Mouse (Mus musculus): ENCODE measurements around the gene Tnfaip1.
"Not testable (repeated sequence)": the region's sequence is repeated elsewhere in the genome, so short reads cannot be mapped to it uniquely, and the experiment has no call there.

Tnfaip1 gene

GRCm38 (mm10) chr11:78536690-78537084 lies 555 bp upstream of the Tnfaip1 start:
- no peak for DNase-seq (ENCODE audit: low spot score in 2 of 2)

- peak; percentile 75 to 84 for DNase-seq (ENCODE audit: low spot score in 2 of 2)
These were observed 604 bp downstream of the Tnfaip1 start for GRCm38 (mm10) chr11:78535376-78536079.

- no peak for DNase-seq (ENCODE audit: low spot score in 2 of 2)
These were observed 1.6 kb downstream of the Tnfaip1 start for GRCm38 (mm10) chr11:78534516-78534915.

- not testable (repeated sequence) for DNase-seq (ENCODE audit: low spot score in 2 of 2)
These were observed 4.6 kb downstream of the Tnfaip1 start for GRCm38 (mm10) chr11:78531515-78531914.

- peak; percentile 75 to 85 for DNase-seq (ENCODE audit: low spot score in 2 of 2)
These were observed 5.1 kb downstream of the Tnfaip1 start for GRCm38 (mm10) chr11:78531046-78531445.

- no peak for DNase-seq (ENCODE audit: low spot score in 2 of 2)
These were observed 6.1 kb downstream of the Tnfaip1 start for GRCm38 (mm10) chr11:78530001-78530400.

GRCm38 (mm10) chr11:78528714-78529113 lies 7.4 kb downstream of the Tnfaip1 start:
- DNase-seq (ENCODE audit: low spot score in 2 of 2) = no peak

GRCm38 (mm10) chr11:78524838-78525237 lies 11.3 kb downstream of the Tnfaip1 start:
- no peak for DNase-seq (ENCODE audit: low spot score in 2 of 2)

- peak in 1 of 2 experiments; percentile 34 for DNase-seq (ENCODE audit: low spot score in 2 of 2)
These were observed 12.7 kb downstream of the Tnfaip1 start for GRCm38 (mm10) chr11:78523241-78523955.

GRCm38 (mm10) chr11:78522481-78522997 lies 13.6 kb downstream of the Tnfaip1 start:
- peak in 1 of 2 experiments; percentile 54 for DNase-seq (ENCODE audit: low spot score in 2 of 2)

GRCm38 (mm10) chr11:78521880-78522279 lies 14.3 kb downstream of the Tnfaip1 start:
- peak in 1 of 2 experiments; percentile 9 for DNase-seq (ENCODE audit: low spot score in 2 of 2)

- no peak for DNase-seq (ENCODE audit: low spot score in 2 of 2)
These were observed 17.2 kb downstream of the Tnfaip1 start for GRCm38 (mm10) chr11:78518931-78519330.

GRCm38 (mm10) chr11:78515549-78516325 lies 20.4 kb downstream of the Tnfaip1 start:
- DNase-seq (ENCODE audit: low spot score in 2 of 2) = no peak

GRCm38 (mm10) chr11:78513106-78513790 lies 22.9 kb downstream of the Tnfaip1 start:
- no peak for DNase-seq (ENCODE audit: low spot score in 2 of 2)

GRCm38 (mm10) chr11:78512025-78512957 lies 23.8 kb downstream of the Tnfaip1 start, which contains the start of the genes Tmem199 and Poldip2:
TSS of gene Tmem199 (minus strand) at chr11:78512172.
TSS of gene Poldip2 (plus strand) at chr11:78512193.
- DNase-seq (ENCODE audit: low spot score in 2 of 2) = peak; percentile 83 to 87

GRCm38 (mm10) chr11:78509148-78509547 lies 27.0 kb downstream of the Tnfaip1 start:
- DNase-seq (ENCODE audit: low spot score in 2 of 2) = no peak

GRCm38 (mm10) chr11:78505430-78505829 lies 30.7 kb downstream of the Tnfaip1 start:
- DNase-seq (ENCODE audit: low spot score in 2 of 2) = no peak

- no peak for DNase-seq (ENCODE audit: low spot score in 2 of 2)
These were observed 33.1 kb downstream of the Tnfaip1 start, which contains the start of gene Sebox for GRCm38 (mm10) chr11:78502909-78503650. TSS of gene Sebox (plus strand) at chr11:78503447.

- DNase-seq (ENCODE audit: low spot score in 2 of 2) = no peak
These were observed 34.6 kb downstream of the Tnfaip1 start for GRCm38 (mm10) chr11:78501529-78501928.

Measured in heart, adult 9 months (tissue).